Mouse (Mus musculus) G1E-ER4 (cell line): Measurements from ENCODE around the gene Gpr85. TPM values are rescaled to one million over a fixed set of nuclear protein-coding genes. Genes with fewer than 3 reads are reported as not detected.

Experiments
- GATA1 ChIP-seq: IDR thresholded peaks from one replicate; pipeline ENCODE4 v1.8.0; 2012; ENCODE audit warnings: low read length, inconsistent platforms
- polyA plus RNA-seq: library from polyadenylated mRNA; stranded (reverse); fragments of >175 nt; gene quantifications from 2 replicates; pipeline ENCODE4 v1.2.3, GENCODE M21; 2012

Gene Gpr85
- polyA plus RNA-seq, 1 experiment = not detected

GRCm38 (mm10) chr6:13835720-13836665 is 3.7 kb downstream of the Gpr85 start:
- no peak for TF ChIP-seq GATA1

GRCm38 (mm10) chr6:13832770-13833169 is 7.0 kb downstream of the Gpr85 start:
- no peak for TF ChIP-seq GATA1

- no peak for TF ChIP-seq GATA1
These were observed 10.9 kb downstream of the Gpr85 start for GRCm38 (mm10) chr6:13828877-13829276.

GRCm38 (mm10) chr6:13816661-13817060 is 23.1 kb downstream of the Gpr85 start:
- TF ChIP-seq GATA1 = no peak

GRCm38 (mm10) chr6:13812157-13812556 is 27.6 kb downstream of the Gpr85 start:
- TF ChIP-seq GATA1 = no peak

- TF ChIP-seq GATA1 = no peak
These were observed 39.7 kb downstream of the Gpr85 start for GRCm38 (mm10) chr6:13800071-13800470.

GRCm38 (mm10) chr6:13797389-13797788 is 42.4 kb downstream of the Gpr85 start:
- TF ChIP-seq GATA1 = no peak

Other genes with a start within 250 kb of the Gpr85 start
- gene Tmem168, start 231.8 kb downstream of the Gpr85 start, polyA plus RNA-seq = 12.8 and 13.4 TPM in 2 replicates
- gene Bmt2, start 162.0 kb downstream of the Gpr85 start, polyA plus RNA-seq = 2.8 and 4.3 TPM in 2 replicates
- gene 2610001J05Rik, start 31.6 kb upstream of the Gpr85 start, polyA plus RNA-seq = 23.4 and 36.8 TPM in 2 replicates